Mouse (Mus musculus) cortical plate, adult 2 months (tissue): Measurements from ENCODE around the gene Nfia.

Source experiments
- CTCF ChIP-seq: fragments of 200-500 bp; IDR thresholded peaks from 2 replicates; pipeline ENCODE4 v1.5.1; 2011; ENCODE audit warnings: mild to moderate bottlenecking, control low read depth, low read length; ENCODE audit not compliant: insufficient read depth; ENCODE audit errors: extremely low read depth
- POLR2A ChIP-seq: fragments of 200-500 bp; IDR thresholded peaks from 2 replicates; pipeline ENCODE4 v1.6.1; 2011; ENCODE audit warnings: mild to moderate bottlenecking, low read length, control low read depth; ENCODE audit not compliant: insufficient read depth; ENCODE audit errors: extremely low read depth

DNA sequence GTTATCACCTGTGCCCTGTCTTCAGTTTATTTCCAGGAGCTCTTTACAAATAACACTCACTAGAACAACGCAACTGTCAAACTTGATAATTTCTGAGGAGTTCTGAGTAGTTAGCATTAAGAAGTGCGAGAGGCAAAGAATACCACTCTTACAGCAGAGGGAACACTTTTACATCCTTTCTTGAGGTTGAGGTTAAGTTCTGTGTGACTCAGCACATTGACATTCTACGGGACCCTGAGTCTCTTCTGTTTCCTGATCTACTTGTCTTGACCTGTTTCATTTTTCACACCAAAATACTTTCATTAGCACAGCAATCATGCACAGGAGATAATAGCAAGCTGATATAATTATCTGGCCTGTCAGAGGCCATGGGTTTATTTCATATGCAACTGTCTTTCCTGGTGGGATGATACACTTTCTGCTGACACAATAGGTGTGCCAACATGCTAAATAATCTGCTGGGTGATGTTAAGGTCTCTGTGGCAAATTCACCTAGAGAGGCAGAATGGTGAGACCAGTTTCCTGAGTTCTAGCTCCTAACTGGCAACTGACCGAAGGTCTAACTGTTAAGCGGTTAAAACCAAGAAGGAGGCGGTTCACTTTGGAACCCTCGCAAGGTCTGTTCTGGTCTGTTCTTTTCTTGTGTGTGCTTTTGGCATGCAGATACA lies 59.2 kb downstream of the Nfia start:
- TF ChIP-seq CTCF: no peak
- no peak for TF ChIP-seq POLR2A
